Mouse (Mus musculus) lung, adult 2 months (tissue): ENCODE results near the gene Knl1.

Source experiments
- CTCF ChIP-seq: fragments of 200-500 bp; IDR thresholded peaks from 2 replicates; pipeline ENCODE4 v1.5.1; 2011; ENCODE audit warnings: mild to moderate bottlenecking, low read length, control low read depth; ENCODE audit not compliant: insufficient read depth
- POLR2A ChIP-seq: fragments of 200-500 bp; IDR thresholded peaks from 2 replicates; pipeline ENCODE4 v1.6.1; 2011; ENCODE audit warnings: low read depth, mild to moderate bottlenecking, control low read depth, low read length, borderline replicate concordance; ENCODE audit errors: extremely low read depth

DNA sequence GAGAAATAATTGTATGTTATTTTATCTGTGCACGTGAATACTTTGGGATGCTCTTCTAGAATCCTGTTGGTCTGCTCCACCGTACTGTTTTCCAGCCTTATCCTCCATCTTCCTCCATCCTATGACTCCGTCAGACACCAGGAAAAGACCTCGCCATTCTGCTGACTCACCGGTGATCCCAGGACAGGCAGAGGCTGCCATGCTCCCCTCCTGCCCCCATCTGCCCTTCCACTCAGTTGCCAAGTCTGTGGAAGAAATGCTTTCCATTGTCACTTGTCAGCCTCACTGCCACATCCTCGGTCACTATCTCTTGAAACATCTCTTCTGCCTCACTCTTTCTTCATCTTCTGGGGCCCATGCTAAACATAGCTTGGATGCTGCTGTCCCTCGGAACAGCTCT is 40.0 kb upstream of the Knl1 start:
- TF ChIP-seq CTCF (no peak), POLR2A (no peak)
